Mouse (Mus musculus) MEL-GATA-1-ER (cell line): Measurements from ENCODE around the gene N4bp2l2.

Experiments
- DNase-seq: peaks from one replicate; pipeline ENCODE4 v3.0.0-alpha.2; 2012; ENCODE audit warnings: low read depth; ENCODE audit errors: extremely low read depth

The N4bp2l2 gene

GRCm38 (mm10) chr5:150598202-150599119, 67.5 kb downstream of the N4bp2l2 start:
- DNase-seq = peak; percentile 46

- DNase-seq = no peak
Measured at GRCm38 (mm10) chr5:150597088-150597487, 68.9 kb downstream of the N4bp2l2 start, which contains the start of gene N4bp2l1. Gene N4bp2l1, minus strand, starts transcription at chr5:150597188.

- peak; percentile 58 for DNase-seq
Measured at GRCm38 (mm10) chr5:150595366-150596016, 70.5 kb downstream of the N4bp2l2 start.

GRCm38 (mm10) chr5:150594649-150595339, 71.2 kb downstream of the N4bp2l2 start:
- DNase-seq = peak; percentile 20

GRCm38 (mm10) chr5:150593756-150594648, 72.0 kb downstream of the N4bp2l2 start:
- peak; percentile 33 for DNase-seq

- DNase-seq = peak; percentile 48
Measured at GRCm38 (mm10) chr5:150592904-150593755, 72.9 kb downstream of the N4bp2l2 start.

- peak; percentile 82 for DNase-seq
Measured at GRCm38 (mm10) chr5:150592186-150592903, 73.6 kb downstream of the N4bp2l2 start.

- no peak for DNase-seq
Measured at GRCm38 (mm10) chr5:150589945-150590344, 76.0 kb downstream of the N4bp2l2 start.

GRCm38 (mm10) chr5:150584337-150584729, 81.7 kb downstream of the N4bp2l2 start:
- DNase-seq = no peak

GRCm38 (mm10) chr5:150583622-150584336, 82.2 kb downstream of the N4bp2l2 start:
- DNase-seq = no peak

- DNase-seq = no peak
Measured at GRCm38 (mm10) chr5:150583181-150583580, 82.8 kb downstream of the N4bp2l2 start.

GRCm38 (mm10) chr5:150581180-150581579, 84.8 kb downstream of the N4bp2l2 start:
- no peak for DNase-seq

GRCm38 (mm10) chr5:150578613-150579171, 87.3 kb downstream of the N4bp2l2 start:
- peak; percentile 87 for DNase-seq

GRCm38 (mm10) chr5:150576832-150577231, 89.2 kb downstream of the N4bp2l2 start:
- DNase-seq = no peak

GRCm38 (mm10) chr5:150574885-150575284, 91.1 kb downstream of the N4bp2l2 start:
- no peak for DNase-seq

- no peak for DNase-seq
Measured at GRCm38 (mm10) chr5:150574403-150574802, 91.6 kb downstream of the N4bp2l2 start.

GRCm38 (mm10) chr5:150570496-150571219, 95.3 kb downstream of the N4bp2l2 start:
- DNase-seq = no peak
